Mouse (Mus musculus) CH12.LX (cell line): ENCODE data around the gene Prss57. TPM values are rescaled to one million over a fixed set of nuclear protein-coding genes. Genes with fewer than 3 reads are reported as not detected.

Experiments
- DNase-seq: peaks from one replicate; pipeline ENCODE4 v3.0.0-alpha.2; 2013; ENCODE audit errors: extremely low read depth
- H3K27ac ChIP-seq: 2 replicates; pipeline ENCODE4 v1.5.1; 2012; ENCODE audit warnings: low read depth, mild to moderate bottlenecking, control low read depth, moderate library complexity; ENCODE audit not compliant: insufficient read depth
- H3K27me3 ChIP-seq: replicated peaks from 2 replicates; pipeline ENCODE3; 2012; ENCODE audit warnings: inconsistent platforms
- H3K36me3 ChIP-seq, 2 experiments: replicated peaks in 1 of 2; 2 replicates each; pipeline versions ENCODE3 to v1.6.1; 2012; ENCODE audit warnings: inconsistent platforms in 1 of 2, low read length in 1 of 2, mild to moderate bottlenecking in 1 of 2, mixed read lengths in 1 of 2, moderate library complexity in 1 of 2; ENCODE audit not compliant: control insufficient read depth in 1 of 2, insufficient read depth in 1 of 2
- H3K4me1 ChIP-seq, 2 experiments: 2 replicates each; pipeline ENCODE4 v1.6.1; 2012; ENCODE audit warnings: inconsistent platforms in 1 of 2, moderate library complexity in 1 of 2; ENCODE audit not compliant: insufficient read depth in 2 of 2, control insufficient read depth in 1 of 2
- H3K4me2 ChIP-seq: 2 replicates; pipeline ENCODE4 v1.6.1; 2012; ENCODE audit warnings: low read depth, mild to moderate bottlenecking, control low read depth; ENCODE audit not compliant: poor library complexity, insufficient read depth, severe bottlenecking
- H3K4me3 ChIP-seq, 3 experiments: fragments of 150-350 bp in 1 of 3; sonication (generic) in 1 of 3; replicated peaks in 1 of 3; 2 replicates each; pipeline versions ENCODE3 to v1.5.1; 2011 to 2012; ENCODE audit warnings: low read depth in 2 of 3, low read length in 2 of 3, mild to moderate bottlenecking in 2 of 3, moderate library complexity in 2 of 3, control low read depth in 1 of 3, improper control_type of control experiment in 1 of 3, inconsistent platforms in 1 of 3, mixed read lengths in 1 of 3; ENCODE audit not compliant: poor library complexity in 1 of 3
- H3K79me2 ChIP-seq: replicated peaks from 2 replicates; pipeline ENCODE4 v1.6.1; 2012; ENCODE audit warnings: mild to moderate bottlenecking, moderate library complexity; ENCODE audit not compliant: control insufficient read depth, poor library complexity, insufficient read depth, severe bottlenecking; ENCODE audit errors: extremely low read depth
- H3K9ac ChIP-seq: 2 replicates; pipeline ENCODE4 v1.6.1; 2012; ENCODE audit warnings: low read depth, mild to moderate bottlenecking, control low read depth, moderate library complexity; ENCODE audit not compliant: insufficient read depth
- H3K9me3 ChIP-seq: replicated peaks from 2 replicates; pipeline ENCODE3; 2012; ENCODE audit warnings: low read length, inconsistent platforms, mixed read lengths
- CHD1 ChIP-seq: IDR thresholded peaks from 2 replicates; pipeline ENCODE4 v1.6.1; 2012; ENCODE audit warnings: low read depth, low read length, improper control_type of control experiment, inconsistent platforms
- CTCF ChIP-seq, 2 experiments: IDR thresholded peaks in 1 of 2; conservative IDR thresholded peaks in 1 of 2; 2 replicates each; pipeline ENCODE4 v1.5.1; 2011 to 2012; ENCODE audit warnings: low read depth in 2 of 2, low read length in 2 of 2, improper control_type of control experiment in 1 of 2, inconsistent platforms in 1 of 2, mild to moderate bottlenecking in 1 of 2, moderate library complexity in 1 of 2
- ELF1 ChIP-seq: IDR thresholded peaks from 2 replicates; pipeline ENCODE4 v1.6.1; 2014; ENCODE audit warnings: low read depth, mild to moderate bottlenecking, inconsistent platforms, low read length, improper control_type of control experiment
- EP300 ChIP-seq: IDR thresholded peaks from 2 replicates; pipeline ENCODE4 v1.6.1; 2011; ENCODE audit warnings: low read length, improper control_type of control experiment
- IRF4 ChIP-seq: IDR thresholded peaks from 2 replicates; pipeline ENCODE4 v1.6.1; 2014; ENCODE audit warnings: low read depth, mild to moderate bottlenecking, inconsistent platforms, low read length, improper control_type of control experiment
- KAT2A ChIP-seq: IDR thresholded peaks from 2 replicates; pipeline ENCODE4 v1.6.1; 2012; ENCODE audit warnings: low read length, improper control_type of control experiment, inconsistent platforms; ENCODE audit not compliant: insufficient replicate concordance
- MAFK ChIP-seq: IDR thresholded peaks from 2 replicates; pipeline ENCODE4 v1.6.1; 2011; ENCODE audit warnings: low read length, improper control_type of control experiment; ENCODE audit not compliant: insufficient replicate concordance
- MAX ChIP-seq: IDR thresholded peaks from 2 replicates; pipeline ENCODE4 v1.6.1; 2011; ENCODE audit warnings: low read length, improper control_type of control experiment
- MEF2A ChIP-seq: IDR thresholded peaks from 2 replicates; pipeline ENCODE4 v1.6.1; 2014; ENCODE audit warnings: low read depth, mild to moderate bottlenecking, inconsistent platforms, low read length, improper control_type of control experiment, borderline replicate concordance
- MXI1 ChIP-seq: IDR thresholded peaks from 2 replicates; pipeline ENCODE4 v1.6.1; 2011; ENCODE audit warnings: mild to moderate bottlenecking, low read depth, low read length, improper control_type of control experiment
- PAX5 ChIP-seq: IDR thresholded peaks from 2 replicates; pipeline ENCODE4 v1.6.1; 2012; ENCODE audit warnings: low read length, inconsistent platforms, mixed read lengths
- RAD21 ChIP-seq: IDR thresholded peaks from 2 replicates; pipeline ENCODE4 v1.6.1; 2011; ENCODE audit warnings: low read depth, mild to moderate bottlenecking, low read length, improper control_type of control experiment, moderate library complexity
- SMC3 ChIP-seq: IDR thresholded peaks from 2 replicates; pipeline ENCODE4 v1.6.1; 2011; ENCODE audit warnings: low read depth, low read length, improper control_type of control experiment
- USF2 ChIP-seq: conservative IDR thresholded peaks from 2 replicates; pipeline ENCODE4 v1.6.1; 2011; ENCODE audit warnings: low read depth, low read length, improper control_type of control experiment
- ZC3H11A ChIP-seq: IDR thresholded peaks from 2 replicates; pipeline ENCODE4 v1.6.1; 2012; ENCODE audit warnings: low read depth, mild to moderate bottlenecking, inconsistent platforms, low read length, improper control_type of control experiment
- dilution Hi-C: fragments of 300-500 bp; cut with MboI; formaldehyde crosslinking; loops from 2 replicates; pipeline ENCODE4 v1.14.3; 2020; ENCODE audit warnings: low sequenced_read_pairs; ENCODE audit not compliant: extremely low pct_unique_long_range_greater_than_20kb, extremely low pct_ligation_motif_present
- in situ Hi-C: fragments of 300-500 bp; cut with MboI; formaldehyde crosslinking; loops from 3 replicates; pipeline ENCODE4 v1.14.3; 2019; ENCODE audit warnings: low sequenced_read_pairs, low pct_ligation_motif_present, low pct_unique_long_range_greater_than_20kb, mixed read lengths
- polyA plus RNA-seq: library from polyadenylated mRNA; unstranded; fragments of >175 nt; gene quantifications from 2 replicates; pipeline ENCODE4 v1.2.1, GENCODE M21; 2012; ENCODE audit warnings: low read depth; ENCODE audit not compliant: insufficient read length
- total RNA-seq, 2 experiments: library from RNA; depleted of rRNA; stranded (reverse); fragments of 300-350 nt in 1 of 2; fragments of >200 nt in 1 of 2; gene quantifications; 2 replicates each; pipeline ENCODE4 v1.2.3; 2012 to 2014

Prss57 gene
- total and polyA plus RNA-seq, 3 experiments: 0.08 TPM; not detected in 2

- H3K27ac ChIP-seq: no peak overlapping the region
- H3K9ac ChIP-seq: no peak overlapping the region
- TF ChIP-seq SMC3 (no peak), MXI1 (no peak), KAT2A (no peak), MAFK (no peak), PAX5 (no peak), MAX (no peak), EP300 (no peak)
- H3K4me3 ChIP-seq: no peak overlapping the region
- H3K79me2 ChIP-seq: no peaks in the 10 kb centered on the region
- H3K9me3 ChIP-seq: peaks cover 5% of the 10 kb centered on the region
- DNase-seq: no peak
- H3K4me1 ChIP-seq: no peaks in the 10 kb centered on the region
- in situ Hi-C loops (no loop called here), dilution Hi-C loops (no loop called here)
- H3K4me2 ChIP-seq: no peak overlapping the region
- peaks cover 7% of the 10 kb centered on the region for H3K27me3 ChIP-seq
- no peaks in the 10 kb centered on the region for H3K36me3 ChIP-seq
Observed at GRCm38 (mm10) chr10:79838151-79838550, 47.4 kb upstream of the Prss57 start.

GRCm38 (mm10) chr10:79836918-79837317 is 46.2 kb upstream of the Prss57 start:
- in situ Hi-C loops (no loop called here), dilution Hi-C loops (no loop called here)

GRCm38 (mm10) chr10:79834769-79835398 is 44.1 kb upstream of the Prss57 start:
- Histone ChIP-seq H3K4me2 (no peak overlapping the region), H3K27ac (no peak overlapping the region), H3K9me3 (peaks cover 5% of the 10 kb centered on the region), H3K4me1 (no peaks in the 10 kb centered on the region), H3K79me2 (no peaks in the 10 kb centered on the region), H3K27me3 (peaks cover 24% of the 10 kb centered on the region), H3K9ac (no peak overlapping the region), H3K4me3 (no peak overlapping the region), H3K36me3 (no peaks in the 10 kb centered on the region)
- in situ Hi-C loops: loop anchor here (5.0 kb wide), 1 partner anchor 87 kb away; the partner anchor contains the start of gene R3hdm4
- dilution Hi-C loops: no loop called here
- DNase-seq: peak; percentile 64
- TF ChIP-seq SMC3 (peak; percentile 87), CTCF (conservative IDR thresholded peaks at IDR 0.05 in 1 of 2, IDR thresholded peaks at IDR 0.05 in 1 of 2; ENCODE audit: low read depth in 2 of 2, low read length in 2 of 2) (peak; percentile 62 to 94), IRF4 (peak; percentile 60), ZC3H11A (peak; percentile 57), RAD21 (peak; percentile 92), MEF2A (peak; percentile 26; the same call in 1 of the 2 replicates), ELF1 (no peak), PAX5 (no peak), USF2 (no peak)

More at GRCm38 (mm10) chr10:79836918-79837317, 46.2 kb upstream of the Prss57 start:
- H3K27me3 ChIP-seq: peaks cover 13% of the 10 kb centered on the region
- no peak for DNase-seq
- TF ChIP-seq CTCF (conservative IDR thresholded peaks at IDR 0.05 in 1 of 2, IDR thresholded peaks at IDR 0.05 in 1 of 2; ENCODE audit: low read depth in 2 of 2, low read length in 2 of 2) (peak; percentile 13 to 24; a peak in 2 of 4 replicates), CHD1 (no peak)
- TF ChIP-seq, all 38 proteins: peak for 1
- Histone ChIP-seq H3K27ac (no peak overlapping the region), H3K4me3 (no peak overlapping the region), H3K4me1 (no peaks in the 10 kb centered on the region), H3K4me2 (no peak overlapping the region), H3K9me3 (peaks cover 5% of the 10 kb centered on the region), H3K79me2 (no peaks in the 10 kb centered on the region), H3K36me3 (no peaks in the 10 kb centered on the region), H3K9ac (no peak overlapping the region)
